Mouse (Mus musculus): ENCODE data around the gene Pemt.

DNA sequence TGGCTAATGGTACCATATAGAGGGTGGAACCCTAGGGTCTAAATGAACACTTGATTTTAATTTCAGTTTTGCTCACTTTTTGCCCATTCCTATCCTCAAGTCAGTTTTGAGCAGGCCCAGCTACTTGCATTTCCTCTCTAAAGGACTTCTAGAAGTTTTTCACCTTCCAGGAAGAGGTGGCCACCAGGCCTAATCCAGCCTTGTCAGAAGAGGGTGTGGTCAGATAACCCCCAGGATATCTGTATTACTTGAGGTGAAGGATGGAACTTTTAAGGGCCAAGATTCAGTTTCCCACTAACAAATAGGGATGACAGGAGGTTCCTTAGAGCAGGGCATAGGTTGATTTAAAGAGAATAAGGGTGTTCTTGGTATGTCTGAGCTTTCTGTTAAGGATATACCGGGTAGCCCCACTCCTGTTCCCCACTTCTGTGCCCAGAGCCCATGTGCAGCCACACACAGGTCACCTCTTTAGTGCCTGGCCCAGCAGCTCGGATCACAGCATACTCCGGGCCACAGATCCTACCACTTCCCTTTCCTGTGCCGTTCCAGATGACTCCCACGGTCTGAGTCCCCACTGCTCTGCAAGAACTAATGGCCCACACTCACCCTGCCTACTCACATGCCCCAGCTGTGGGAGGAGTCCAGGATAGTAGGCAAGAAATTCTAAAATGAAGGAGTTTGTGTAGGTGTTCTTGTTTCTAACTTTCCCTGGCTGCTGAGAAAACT is 44.6 kb upstream of the Pemt start:
- no peak for TF ChIP-seq CTCF (IDR thresholded peaks at IDR 0.05; ENCODE audit: control insufficient read depth, insufficient read depth, insufficient replicate concordance, low read depth, low read length)
- TF ChIP-seq POLR2A (IDR thresholded peaks at IDR 0.05; ENCODE audit: control insufficient read depth, low read depth, low read length) = no peak

All from testis, adult 2 months (tissue).